Mouse (Mus musculus) thymus, adult 2 months (tissue): ENCODE measurements around the gene Prss44. TPM values are rescaled to one million over a fixed set of nuclear protein-coding genes. Genes with fewer than 3 reads are reported as not detected.
A peak's percentile ranks its signal among the peaks of the same experiment; 100 is the strongest.

Experiments used
- DNase-seq: peaks from one replicate; pipeline ENCODE4 v3.0.0; 2021
- H3K27ac ChIP-seq: fragments of 200-500 bp; 2 replicates; pipeline ENCODE4 v1.5.1; 2012; ENCODE audit warnings: low read length, control low read depth; ENCODE audit not compliant: control insufficient read depth, insufficient read depth
- H3K27me3 ChIP-seq: fragments of 200-500 bp; 2 replicates; pipeline ENCODE4 v1.6.1; 2012; ENCODE audit warnings: mild to moderate bottlenecking, low read length, moderate library complexity, mixed read lengths; ENCODE audit not compliant: control insufficient read depth, insufficient read depth
- H3K36me3 ChIP-seq: fragments of 200-500 bp; 2 replicates; pipeline ENCODE4 v1.6.1; 2012; ENCODE audit warnings: mild to moderate bottlenecking, low read length, moderate library complexity; ENCODE audit not compliant: control insufficient read depth, insufficient read depth
- H3K4me1 ChIP-seq: fragments of 200-500 bp; replicated peaks from 2 replicates; pipeline ENCODE4 v1.6.1; 2012; ENCODE audit warnings: low read length; ENCODE audit not compliant: control insufficient read depth, insufficient read depth
- H3K4me3 ChIP-seq: fragments of 200-500 bp; 2 replicates; pipeline ENCODE4 v1.5.1; 2012; ENCODE audit warnings: mild to moderate bottlenecking, low read length, control low read depth, moderate library complexity; ENCODE audit not compliant: control insufficient read depth, insufficient read depth
- CTCF ChIP-seq: fragments of 200-500 bp; IDR thresholded peaks from 2 replicates; pipeline ENCODE4 v1.5.1; 2012; ENCODE audit warnings: mild to moderate bottlenecking, control low read depth, low read length, moderate library complexity, borderline replicate concordance; ENCODE audit not compliant: control insufficient read depth, poor library complexity, insufficient read depth; ENCODE audit errors: extremely low read depth
- POLR2A ChIP-seq: fragments of 200-500 bp; IDR thresholded peaks from 2 replicates; pipeline ENCODE4 v1.6.1; 2012; ENCODE audit warnings: mild to moderate bottlenecking, low read length, control low read depth, moderate library complexity; ENCODE audit not compliant: control insufficient read depth, poor library complexity, insufficient read depth; ENCODE audit errors: extremely low read depth
- WGBS: fragments of 180-500 bp; shearing (Covaris S2); methylation state at CpG from one replicate; pipeline ENCODE4 v1.1.7; 2018; 5-methylcytosine and 5-hydroxymethylcytosine counted together
- polyA plus RNA-seq: library from polyadenylated mRNA; depleted of rRNA; stranded (reverse); fragments of >200 nt; gene quantifications from 2 replicates; pipeline ENCODE4 v1.2.3, GENCODE M21; 2012

Prss44 gene
- polyA plus RNA-seq, 1 experiment: 0.11 TPM

GRCm38 (mm10) chr9:110779242-110779913 is 34.4 kb upstream of the Prss44 start:
- Histone ChIP-seq H3K27ac (no peak overlapping the region), H3K4me3 (no peak overlapping the region), H3K36me3 (no peaks in the 10 kb centered on the region), H3K4me1 (no peaks in the 10 kb centered on the region; the same call in 1 of the 2 replicates), H3K27me3 (no peaks in the 10 kb centered on the region; the same call in 1 of the 2 replicates)
- TF ChIP-seq POLR2A: no peak
- TF ChIP-seq CTCF: no peak
- DNase-seq: no peak
- WGBS: 81% methylated on average over 5 of the region's 5 CpGs

- 0 out of 2 replicates have a peak, but pooled peaks have one; percentile 38 for TF ChIP-seq POLR2A
- TF ChIP-seq CTCF: peak; percentile 98
- Histone ChIP-seq H3K36me3 (no peaks in the 10 kb centered on the region), H3K27ac (no peak overlapping the region), H3K27me3 (no peaks in the 10 kb centered on the region; the same call in 1 of the 2 replicates), H3K4me3 (peak overlapping the region; percentile 41), H3K4me1 (no peaks in the 10 kb centered on the region; the same call in 1 of the 2 replicates)
- under 1% methylated on average over 43 of the region's 43 CpGs for WGBS
- DNase-seq: peak; percentile 91
Observed at GRCm38 (mm10) chr9:110781256-110781721, 32.5 kb upstream of the Prss44 start.

- DNase-seq: no peak
- Histone ChIP-seq H3K36me3 (no peaks in the 10 kb centered on the region), H3K4me3 (no peak overlapping the region), H3K4me1 (no peaks in the 10 kb centered on the region; the same call in 1 of the 2 replicates), H3K27ac (no peak overlapping the region), H3K27me3 (no peaks in the 10 kb centered on the region; the same call in 1 of the 2 replicates)
- WGBS: 8% methylated on average over 23 of the region's 23 CpGs
- no peak for TF ChIP-seq CTCF
- no peak for TF ChIP-seq POLR2A
Observed at GRCm38 (mm10) chr9:110781731-110782130, 32.1 kb upstream of the Prss44 start.

- no peak for TF ChIP-seq POLR2A
- no peak for TF ChIP-seq CTCF
- H3K27me3 ChIP-seq: no peaks in the 10 kb centered on the region; the same call in 1 of the 2 replicates
- H3K4me1 ChIP-seq: no peaks in the 10 kb centered on the region; the same call in 1 of the 2 replicates
- no peak for DNase-seq
- H3K36me3 ChIP-seq: no peaks in the 10 kb centered on the region
- no peak overlapping the region for H3K4me3 ChIP-seq
- no peak overlapping the region for H3K27ac ChIP-seq
- WGBS: 76% methylated on average over 1 of the region's 1 CpGs
Observed at GRCm38 (mm10) chr9:110783611-110784010, 30.2 kb upstream of the Prss44 start.

- Histone ChIP-seq H3K4me1 (no peaks in the 10 kb centered on the region), H3K27ac (no peak overlapping the region), H3K4me3 (no peak overlapping the region), H3K27me3 (no peaks in the 10 kb centered on the region), H3K36me3 (no peaks in the 10 kb centered on the region)
- TF ChIP-seq CTCF (no peak), POLR2A (no peak)
- 83% methylated on average over 3 of the region's 3 CpGs for WGBS
- DNase-seq: no peak
Observed at GRCm38 (mm10) chr9:110788169-110788568, 25.6 kb upstream of the Prss44 start.

- no peak for DNase-seq
- no peaks in the 10 kb centered on the region for H3K4me1 ChIP-seq
- WGBS: 52% methylated on average over 4 of the region's 4 CpGs
- H3K36me3 ChIP-seq: no peaks in the 10 kb centered on the region
- TF ChIP-seq POLR2A (no peak), CTCF (no peak)
- H3K4me3 ChIP-seq: no peak overlapping the region
- no peak overlapping the region for H3K27ac ChIP-seq
- no peaks in the 10 kb centered on the region for H3K27me3 ChIP-seq
Observed at GRCm38 (mm10) chr9:110790462-110790861, 23.3 kb upstream of the Prss44 start.
